Mouse (Mus musculus): Measurements from ENCODE around the gene Moxd2. TPM values are rescaled to one million over a fixed set of nuclear protein-coding genes. Genes with fewer than 3 reads are reported as not detected.

The Moxd2 gene
- total RNA-seq (2023) = not detected in 4 replicates

GRCm38 (mm10) chr6:40887394-40887793 lies at the start of gene Moxd2:
Moxd2 (minus strand) TSS chr6:40887494.

GRCm38 (mm10) chr6:40900287-40900686 lies 13.0 kb upstream of the Moxd2 start, which contains the start of gene Prss58:
Prss58 (minus strand) TSS chr6:40900387.

Other genes with a start within 250 kb of the Moxd2 start
- not detected in 4 replicates for gene Prss58, start 12.9 kb upstream of the Moxd2 start, total RNA-seq (2023)
- not detected in 4 replicates for gene 1700074P13Rik, start 53.1 kb upstream of the Moxd2 start, total RNA-seq (2023)
- gene Gm4744, start 64.4 kb upstream of the Moxd2 start, total RNA-seq (2023) = not detected in 4 replicates
- gene 1810009J06Rik, start 77.3 kb upstream of the Moxd2 start, total RNA-seq (2023) = not detected in 4 replicates
- not detected in 4 replicates for gene Gm2663, start 112.0 kb upstream of the Moxd2 start, total RNA-seq (2023)
- 0.26 TPM in 1 of 4 replicates, not detected in the others for gene 2210010C04Rik, start 148.0 kb upstream of the Moxd2 start, total RNA-seq (2023)

Data from B cell, adult 62 days (primary cell).